Mouse (Mus musculus) MEL (cell line): ENCODE measurements around the gene Stx5a. TPM values are rescaled to one million over a fixed set of nuclear protein-coding genes. Genes with fewer than 3 reads are reported as not detected.

Source experiments
- DNase-seq: peaks from one replicate; pipeline ENCODE4 v3.0.0; 2011; ENCODE audit warnings: low read depth, low spot score
- H3K27ac ChIP-seq: 2 replicates; pipeline ENCODE4 v1.5.1; 2012; ENCODE audit warnings: low read depth, mild to moderate bottlenecking, control low read depth, low read length, moderate library complexity; ENCODE audit not compliant: control insufficient read depth
- H3K27me3 ChIP-seq, 2 experiments: fragments of 150-350 bp in 1 of 2; sonication (generic) in 1 of 2; 2 replicates each; pipeline ENCODE4 v1.6.1; 2012; ENCODE audit warnings: low read length in 2 of 2, mild to moderate bottlenecking in 2 of 2, improper control_type of control experiment in 1 of 2, moderate library complexity in 1 of 2; ENCODE audit not compliant: insufficient read depth in 2 of 2, control insufficient read depth in 1 of 2
- H3K36me3 ChIP-seq, 2 experiments: 2 replicates each; pipeline ENCODE4 v1.6.1; 2012 to 2014; ENCODE audit warnings: low read length in 2 of 2, improper control_type of control experiment in 1 of 2, inconsistent platforms in 1 of 2, mild to moderate bottlenecking in 1 of 2; ENCODE audit not compliant: insufficient read depth in 2 of 2, control insufficient read depth in 1 of 2
- H3K4me1 ChIP-seq, 2 experiments: fragments of 150-350 bp in 1 of 2; sonication (generic) in 1 of 2; 2 replicates each; pipeline ENCODE4 v1.6.1; 2012; ENCODE audit warnings: low read length in 2 of 2, improper control_type of control experiment in 1 of 2, mild to moderate bottlenecking in 1 of 2; ENCODE audit not compliant: insufficient read depth in 2 of 2, control insufficient read depth in 1 of 2
- H3K4me3 ChIP-seq, 2 experiments: fragments of 150-350 bp in 1 of 2; sonication (generic) in 1 of 2; 2 replicates each; pipeline ENCODE4 v1.5.1; 2012; ENCODE audit warnings: low read depth in 2 of 2, low read length in 2 of 2, mild to moderate bottlenecking in 2 of 2, moderate library complexity in 2 of 2, control low read depth in 1 of 2, improper control_type of control experiment in 1 of 2; ENCODE audit not compliant: control insufficient read depth in 1 of 2, insufficient read depth in 1 of 2
- H3K79me2 ChIP-seq: 2 replicates; pipeline ENCODE4 v1.6.1; 2012; ENCODE audit warnings: mild to moderate bottlenecking, low read length, moderate library complexity; ENCODE audit not compliant: control insufficient read depth, poor library complexity, insufficient read depth
- H3K9ac ChIP-seq: 2 replicates; pipeline ENCODE4 v1.6.1; 2012; ENCODE audit warnings: low read depth, mild to moderate bottlenecking, control low read depth, low read length, moderate library complexity; ENCODE audit not compliant: control insufficient read depth, poor library complexity, severe bottlenecking
- H3K9me3 ChIP-seq: fragments of 150-350 bp; sonication (generic); replicated peaks from 2 replicates; pipeline ENCODE4 v1.6.1; 2012; ENCODE audit warnings: mild to moderate bottlenecking, low read length, improper control_type of control experiment, moderate library complexity; ENCODE audit not compliant: insufficient read depth
- CHD1 ChIP-seq: IDR thresholded peaks from 2 replicates; pipeline ENCODE4 v1.6.1; 2012; ENCODE audit warnings: low read depth, mild to moderate bottlenecking, inconsistent platforms, low read length, improper control_type of control experiment
- CTCF ChIP-seq, 3 experiments: IDR thresholded peaks in 2 of 3; conservative IDR thresholded peaks in 1 of 3; 2 replicates each; pipeline ENCODE4 v1.5.1; 2011 to 2012; ENCODE audit warnings: low read length in 3 of 3, low read depth in 2 of 3, mild to moderate bottlenecking in 2 of 3, improper control_type of control experiment in 1 of 3, inconsistent platforms in 1 of 3, mixed read lengths in 1 of 3, moderate library complexity in 1 of 3; ENCODE audit not compliant: control insufficient read depth in 1 of 3, insufficient read depth in 1 of 3, poor library complexity in 1 of 3, severe bottlenecking in 1 of 3
- E2F4 ChIP-seq: IDR thresholded peaks from 2 replicates; pipeline ENCODE4 v1.6.1; 2011; ENCODE audit warnings: low read depth, low read length, improper control_type of control experiment, borderline replicate concordance
- ELF1 ChIP-seq: IDR thresholded peaks from 2 replicates; pipeline ENCODE4 v1.6.1; 2014; ENCODE audit warnings: low read depth, mild to moderate bottlenecking, inconsistent platforms, low read length, improper control_type of control experiment, moderate library complexity
- EP300 ChIP-seq, 2 experiments: IDR thresholded peaks; 2 replicates each; pipeline ENCODE4 v1.6.1; 2011; ENCODE audit warnings: improper control_type of control experiment in 2 of 2, low read length in 2 of 2, low read depth in 1 of 2, mild to moderate bottlenecking in 1 of 2
- ETS1 ChIP-seq: IDR thresholded peaks from 2 replicates; pipeline ENCODE4 v1.6.1; 2012; ENCODE audit warnings: low read depth, mild to moderate bottlenecking, inconsistent platforms, low read length, improper control_type of control experiment, moderate library complexity
- GABPA ChIP-seq: IDR thresholded peaks from 2 replicates; pipeline ENCODE4 v1.6.1; 2012; ENCODE audit warnings: low read depth, mild to moderate bottlenecking, inconsistent platforms, low read length, improper control_type of control experiment, moderate library complexity
- GATA1 ChIP-seq: IDR thresholded peaks from 2 replicates; pipeline ENCODE4 v1.6.1; 2011; ENCODE audit warnings: low read depth, low read length, improper control_type of control experiment
- HCFC1 ChIP-seq: IDR thresholded peaks from 2 replicates; pipeline ENCODE4 v1.6.1; 2012; ENCODE audit warnings: low read depth, mild to moderate bottlenecking, inconsistent platforms, low read length, improper control_type of control experiment, moderate library complexity
- JUND ChIP-seq: IDR thresholded peaks from 2 replicates; pipeline ENCODE4 v1.6.1; 2011; ENCODE audit warnings: low read depth, mild to moderate bottlenecking, improper control_type of control experiment, low read length
- MAFK ChIP-seq: IDR thresholded peaks from 2 replicates; pipeline ENCODE4 v1.6.1; 2011; ENCODE audit warnings: low read depth, mild to moderate bottlenecking, low read length, improper control_type of control experiment, borderline replicate concordance
- MAX ChIP-seq: IDR thresholded peaks from 2 replicates; pipeline ENCODE4 v1.6.1; 2011; ENCODE audit warnings: low read length, improper control_type of control experiment
- MXI1 ChIP-seq: IDR thresholded peaks from 2 replicates; pipeline ENCODE4 v1.6.1; 2011; ENCODE audit warnings: mild to moderate bottlenecking, low read depth, low read length, improper control_type of control experiment
- NELFE ChIP-seq: IDR thresholded peaks from 2 replicates; pipeline ENCODE4 v1.6.1; 2011; ENCODE audit warnings: low read depth, low read length, improper control_type of control experiment
- NRF1 ChIP-seq: IDR thresholded peaks from 2 replicates; pipeline ENCODE4 v1.6.1; 2014; ENCODE audit warnings: low read depth, mild to moderate bottlenecking, inconsistent platforms, low read length, improper control_type of control experiment, moderate library complexity; ENCODE audit not compliant: poor library complexity, insufficient read depth, severe bottlenecking
- POLR2A ChIP-seq, 2 experiments: IDR thresholded peaks; 2 replicates each; pipeline ENCODE4 v1.6.1; 2011 to 2012; ENCODE audit warnings: low read length in 2 of 2, mild to moderate bottlenecking in 2 of 2, control low read depth in 1 of 2, improper control_type of control experiment in 1 of 2, low read depth in 1 of 2, moderate library complexity in 1 of 2; ENCODE audit not compliant: control insufficient read depth in 1 of 2, insufficient read depth in 1 of 2, poor library complexity in 1 of 2
- POLR2AphosphoS2 ChIP-seq: IDR thresholded peaks from 2 replicates; pipeline ENCODE4 v1.6.1; 2011; ENCODE audit warnings: low read length, improper control_type of control experiment
- RAD21 ChIP-seq: IDR thresholded peaks from 2 replicates; pipeline ENCODE4 v1.6.1; 2011; ENCODE audit warnings: mild to moderate bottlenecking, low read depth, low read length, improper control_type of control experiment
- RCOR1 ChIP-seq: IDR thresholded peaks from 2 replicates; pipeline ENCODE4 v1.6.1; 2012; ENCODE audit warnings: low read depth, mild to moderate bottlenecking, inconsistent platforms, low read length, improper control_type of control experiment
- SIN3A ChIP-seq: IDR thresholded peaks from 2 replicates; pipeline ENCODE4 v1.6.1; 2012; ENCODE audit warnings: low read length, improper control_type of control experiment, inconsistent platforms
- TAL1 ChIP-seq: IDR thresholded peaks from 2 replicates; pipeline ENCODE4 v1.6.1; 2012; ENCODE audit warnings: mild to moderate bottlenecking, inconsistent platforms, low read length, moderate library complexity, mixed read lengths
- TBP ChIP-seq: IDR thresholded peaks from 2 replicates; pipeline ENCODE4 v1.8.0; 2011; ENCODE audit warnings: low read depth, low read length, improper control_type of control experiment
- TCF12 ChIP-seq: IDR thresholded peaks from 2 replicates; pipeline ENCODE4 v1.6.1; 2014; ENCODE audit warnings: low read depth, mild to moderate bottlenecking, inconsistent platforms, low read length, improper control_type of control experiment, moderate library complexity
- UBTF ChIP-seq: IDR thresholded peaks from 2 replicates; pipeline ENCODE4 v1.6.1; 2012; ENCODE audit warnings: low read depth, mild to moderate bottlenecking, inconsistent platforms, low read length, improper control_type of control experiment, moderate library complexity, borderline replicate concordance; ENCODE audit not compliant: insufficient read depth
- USF2 ChIP-seq, 2 experiments: IDR thresholded peaks; 2 replicates each; pipeline ENCODE4 v1.6.1; 2011 to 2012; ENCODE audit warnings: improper control_type of control experiment in 2 of 2, low read length in 2 of 2, borderline replicate concordance in 1 of 2, inconsistent platforms in 1 of 2, low read depth in 1 of 2, mild to moderate bottlenecking in 1 of 2; ENCODE audit not compliant: insufficient read depth in 1 of 2
- ZC3H11A ChIP-seq: IDR thresholded peaks from 2 replicates; pipeline ENCODE4 v1.6.1; 2012; ENCODE audit warnings: low read depth, mild to moderate bottlenecking, inconsistent platforms, low read length, improper control_type of control experiment
- ZMIZ1 ChIP-seq: IDR thresholded peaks from 2 replicates; pipeline ENCODE4 v1.6.1; 2012; ENCODE audit warnings: low read depth, mild to moderate bottlenecking, inconsistent platforms, low read length, improper control_type of control experiment, moderate library complexity
- ZNF384 ChIP-seq: IDR thresholded peaks from 2 replicates; pipeline ENCODE4 v1.6.1; 2012; ENCODE audit warnings: low read depth, mild to moderate bottlenecking, inconsistent platforms, low read length, improper control_type of control experiment
- polyA plus RNA-seq, 2 experiments: library from polyadenylated mRNA; stranded (reverse) in 1 of 2; unstranded in 1 of 2; fragments of >175 nt in 1 of 2; fragments of >200 nt in 1 of 2; gene quantifications; 2 replicates each; pipeline versions ENCODE4 v1.2.1 to v1.2.4; 2012; ENCODE audit warnings: low replicate concordance in 2 of 2, low read depth in 1 of 2; ENCODE audit not compliant: insufficient read length in 2 of 2, insufficient read depth in 1 of 2, missing spikeins in 1 of 2
- total RNA-seq: library from RNA; depleted of rRNA; stranded (reverse); fragments of 300-350 nt; gene quantifications from 2 replicates; pipeline ENCODE4 v1.2.3, GENCODE M21; 2012

Gene Stx5a
- total and polyA plus RNA-seq, 3 experiments, result 28.7 to 50.0 TPM; not detected in 1

DNA sequence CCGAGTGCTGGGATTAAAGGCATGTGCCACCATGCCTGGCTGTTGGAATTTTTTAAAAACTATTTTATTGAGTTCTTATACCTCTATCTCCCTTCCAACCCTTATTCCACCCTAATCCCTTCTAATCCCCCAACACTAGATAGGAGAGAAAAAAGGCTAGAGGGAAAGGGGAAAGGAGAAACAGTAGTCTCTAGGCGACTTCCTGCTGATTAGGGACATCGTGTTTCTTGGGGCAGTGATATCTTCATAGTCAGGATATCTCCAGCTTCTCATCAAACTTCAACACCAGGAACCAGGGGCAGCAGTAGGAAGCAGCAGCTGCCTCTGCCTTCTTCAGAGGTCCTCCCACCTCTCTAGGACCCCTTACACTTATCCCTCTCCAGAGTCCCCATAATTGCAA lies 6.9 kb upstream of the Stx5a start:
- Histone ChIP-seq H3K9ac (no peak overlapping the region), H3K27ac (no peak overlapping the region), H3K79me2 (peaks cover 19% of the 10 kb centered on the region), H3K4me1 (peaks cover 7 to 12% of the 10 kb centered on the region in 2 experiments), H3K9me3 (no peaks in the 10 kb centered on the region), H3K36me3 (peaks cover 5 to 16% of the 10 kb centered on the region in 2 experiments), H3K4me3 (no peak overlapping the region), H3K27me3 (no peaks in the 10 kb centered on the region)
- peak; percentile 50 for DNase-seq
- no peak for TF ChIP-seq ETS1
- no peak for TF ChIP-seq MAFK
- TF ChIP-seq ELF1, result 0 out of 2 replicates have a peak, but pooled peaks have one; percentile 44
- TF ChIP-seq E2F4, result no peak
- no peak for TF ChIP-seq RAD21
- TF ChIP-seq EP300 (IDR thresholded peaks at IDR 0.05; ENCODE audit: low read depth in 1 of 2, low read length in 2 of 2), result peak; percentile 59 to 60; a peak in 3 of 4 replicates
- no peak for TF ChIP-seq USF2 (IDR thresholded peaks at IDR 0.05; ENCODE audit: borderline replicate concordance in 1 of 2, insufficient read depth in 1 of 2, low read depth in 1 of 2, low read length in 2 of 2)
- TF ChIP-seq TCF12, result peak; percentile 36; the same call in 1 of the 2 replicates
- peak; percentile 23; the same call in 1 of the 2 replicates for TF ChIP-seq MAX
- TF ChIP-seq ZMIZ1, result no peak
- TF ChIP-seq NELFE, result no peak
- TF ChIP-seq TBP, result no peak
- no peak for TF ChIP-seq RCOR1
- no peak for TF ChIP-seq UBTF
- 0 out of 2 replicates have a peak, but pooled peaks have one; percentile 42 for TF ChIP-seq SIN3A
- peak; percentile 70 for TF ChIP-seq GATA1
- TF ChIP-seq NRF1, result no peak
- TF ChIP-seq POLR2AphosphoS2, result no peak
- TF ChIP-seq GABPA, result no peak
- no peak for TF ChIP-seq JUND
- peak; percentile 33; the same call in 1 of the 2 replicates for TF ChIP-seq MXI1
- peak; percentile 48 for TF ChIP-seq TAL1
- TF ChIP-seq CHD1, result no peak
- no peak for TF ChIP-seq ZC3H11A
- no peak for TF ChIP-seq HCFC1
- no peak for TF ChIP-seq POLR2A (IDR thresholded peaks at IDR 0.05; ENCODE audit: control insufficient read depth in 1 of 2, insufficient read depth in 1 of 2, low read depth in 1 of 2, low read length in 2 of 2, poor library complexity in 1 of 2)
- no peak for TF ChIP-seq CTCF (IDR thresholded peaks at IDR 0.05 in 2 of 3, conservative IDR thresholded peaks at IDR 0.05 in 1 of 3; ENCODE audit: control insufficient read depth in 1 of 3, insufficient read depth in 1 of 3, low read depth in 2 of 3, low read length in 3 of 3, poor library complexity in 1 of 3, severe bottlenecking in 1 of 3)
- no peak for TF ChIP-seq ZNF384
